Mouse (Mus musculus) CH12.LX (cell line): Measurements from ENCODE around the gene Tmem251. TPM values are rescaled to one million over a fixed set of nuclear protein-coding genes. Genes with fewer than 3 reads are reported as not detected.

Experiments used
- DNase-seq: peaks from one replicate; pipeline ENCODE4 v3.0.0-alpha.2; 2013; ENCODE audit errors: extremely low read depth
- H3K27ac ChIP-seq: 2 replicates; pipeline ENCODE4 v1.5.1; 2012; ENCODE audit warnings: low read depth, mild to moderate bottlenecking, control low read depth, moderate library complexity; ENCODE audit not compliant: insufficient read depth
- H3K27me3 ChIP-seq: replicated peaks from 2 replicates; pipeline ENCODE3; 2012; ENCODE audit warnings: inconsistent platforms
- H3K36me3 ChIP-seq, 2 experiments: replicated peaks in 1 of 2; 2 replicates each; pipeline versions ENCODE3 to v1.6.1; 2012; ENCODE audit warnings: inconsistent platforms in 1 of 2, low read length in 1 of 2, mild to moderate bottlenecking in 1 of 2, mixed read lengths in 1 of 2, moderate library complexity in 1 of 2; ENCODE audit not compliant: control insufficient read depth in 1 of 2, insufficient read depth in 1 of 2
- H3K4me1 ChIP-seq, 2 experiments: 2 replicates each; pipeline ENCODE4 v1.6.1; 2012; ENCODE audit warnings: inconsistent platforms in 1 of 2, moderate library complexity in 1 of 2; ENCODE audit not compliant: insufficient read depth in 2 of 2, control insufficient read depth in 1 of 2
- H3K4me2 ChIP-seq: 2 replicates; pipeline ENCODE4 v1.6.1; 2012; ENCODE audit warnings: low read depth, mild to moderate bottlenecking, control low read depth; ENCODE audit not compliant: poor library complexity, insufficient read depth, severe bottlenecking
- H3K4me3 ChIP-seq, 3 experiments: fragments of 150-350 bp in 1 of 3; sonication (generic) in 1 of 3; replicated peaks in 1 of 3; 2 replicates each; pipeline versions ENCODE3 to v1.5.1; 2011 to 2012; ENCODE audit warnings: low read depth in 2 of 3, low read length in 2 of 3, mild to moderate bottlenecking in 2 of 3, moderate library complexity in 2 of 3, control low read depth in 1 of 3, improper control_type of control experiment in 1 of 3, inconsistent platforms in 1 of 3, mixed read lengths in 1 of 3; ENCODE audit not compliant: poor library complexity in 1 of 3
- H3K79me2 ChIP-seq: replicated peaks from 2 replicates; pipeline ENCODE4 v1.6.1; 2012; ENCODE audit warnings: mild to moderate bottlenecking, moderate library complexity; ENCODE audit not compliant: control insufficient read depth, poor library complexity, insufficient read depth, severe bottlenecking; ENCODE audit errors: extremely low read depth
- H3K9ac ChIP-seq: 2 replicates; pipeline ENCODE4 v1.6.1; 2012; ENCODE audit warnings: low read depth, mild to moderate bottlenecking, control low read depth, moderate library complexity; ENCODE audit not compliant: insufficient read depth
- H3K9me3 ChIP-seq: replicated peaks from 2 replicates; pipeline ENCODE3; 2012; ENCODE audit warnings: low read length, inconsistent platforms, mixed read lengths
- CTCF ChIP-seq, 2 experiments: IDR thresholded peaks in 1 of 2; conservative IDR thresholded peaks in 1 of 2; 2 replicates each; pipeline ENCODE4 v1.5.1; 2011 to 2012; ENCODE audit warnings: low read depth in 2 of 2, low read length in 2 of 2, improper control_type of control experiment in 1 of 2, inconsistent platforms in 1 of 2, mild to moderate bottlenecking in 1 of 2, moderate library complexity in 1 of 2
- EP300 ChIP-seq: IDR thresholded peaks from 2 replicates; pipeline ENCODE4 v1.6.1; 2011; ENCODE audit warnings: low read length, improper control_type of control experiment
- HCFC1 ChIP-seq: IDR thresholded peaks from 2 replicates; pipeline ENCODE4 v1.6.1; 2012; ENCODE audit warnings: low read depth, mild to moderate bottlenecking, inconsistent platforms, low read length, improper control_type of control experiment
- JUND ChIP-seq: conservative IDR thresholded peaks from 2 replicates; pipeline ENCODE4 v1.6.1; 2011; ENCODE audit warnings: low read depth, low read length, improper control_type of control experiment
- MAFK ChIP-seq: IDR thresholded peaks from 2 replicates; pipeline ENCODE4 v1.6.1; 2011; ENCODE audit warnings: low read length, improper control_type of control experiment; ENCODE audit not compliant: insufficient replicate concordance
- NELFE ChIP-seq: IDR thresholded peaks from 2 replicates; pipeline ENCODE4 v1.6.1; 2011; ENCODE audit warnings: low read depth, low read length, improper control_type of control experiment
- POLR2A ChIP-seq: IDR thresholded peaks from 2 replicates; pipeline ENCODE4 v1.6.1; 2011; ENCODE audit warnings: low read depth, mild to moderate bottlenecking, improper control_type of control experiment, low read length
- POLR2AphosphoS2 ChIP-seq: IDR thresholded peaks from 2 replicates; pipeline ENCODE4 v1.6.1; 2011; ENCODE audit warnings: low read depth, low read length, improper control_type of control experiment
- RAD21 ChIP-seq: IDR thresholded peaks from 2 replicates; pipeline ENCODE4 v1.6.1; 2011; ENCODE audit warnings: low read depth, mild to moderate bottlenecking, low read length, improper control_type of control experiment, moderate library complexity
- TCF12 ChIP-seq: IDR thresholded peaks from 2 replicates; pipeline ENCODE4 v1.6.1; 2014; ENCODE audit warnings: low read depth, mild to moderate bottlenecking, inconsistent platforms, low read length, improper control_type of control experiment
- USF2 ChIP-seq: conservative IDR thresholded peaks from 2 replicates; pipeline ENCODE4 v1.6.1; 2011; ENCODE audit warnings: low read depth, low read length, improper control_type of control experiment
- dilution Hi-C: fragments of 300-500 bp; cut with MboI; formaldehyde crosslinking; loops from 2 replicates; pipeline ENCODE4 v1.14.3; 2020; ENCODE audit warnings: low sequenced_read_pairs; ENCODE audit not compliant: extremely low pct_unique_long_range_greater_than_20kb, extremely low pct_ligation_motif_present
- in situ Hi-C: fragments of 300-500 bp; cut with MboI; formaldehyde crosslinking; loops from 3 replicates; pipeline ENCODE4 v1.14.3; 2019; ENCODE audit warnings: low sequenced_read_pairs, low pct_ligation_motif_present, low pct_unique_long_range_greater_than_20kb, mixed read lengths
- polyA plus RNA-seq: library from polyadenylated mRNA; unstranded; fragments of >175 nt; gene quantifications from 2 replicates; pipeline ENCODE4 v1.2.1, GENCODE M21; 2012; ENCODE audit warnings: low read depth; ENCODE audit not compliant: insufficient read length
- total RNA-seq, 2 experiments: library from RNA; depleted of rRNA; stranded (reverse); fragments of 300-350 nt in 1 of 2; fragments of >200 nt in 1 of 2; gene quantifications; 2 replicates each; pipeline ENCODE4 v1.2.3; 2012 to 2014

Gene Tmem251
- total and polyA plus RNA-seq, 3 experiments: 3.9 to 13.9 (median 11.1) TPM

DNA sequence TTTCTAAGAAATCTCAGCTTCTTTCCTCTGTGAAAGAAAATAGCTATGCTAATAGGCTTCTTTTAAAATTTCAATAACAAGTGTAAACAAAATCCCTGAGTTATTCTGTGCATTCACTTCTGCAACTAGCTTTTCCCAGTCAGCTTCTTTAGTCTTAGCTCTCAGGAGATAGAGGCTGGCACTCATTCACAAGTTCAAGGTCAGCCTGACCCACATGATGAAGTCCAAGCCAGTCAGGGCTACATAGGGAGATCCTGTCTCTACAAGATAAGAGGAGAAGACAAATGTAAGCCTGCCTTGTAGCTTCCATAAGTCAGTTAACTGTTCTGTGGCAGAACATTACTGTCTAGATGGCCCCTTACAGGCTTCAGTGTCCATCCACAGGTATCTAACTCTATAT lies 20.1 kb downstream of the Tmem251 start:
- Histone ChIP-seq H3K9ac (no peak overlapping the region), H3K4me1 (peaks cover 6 to 60% of the 10 kb centered on the region in 2 experiments; a peak in 3 of 4 replicates), H3K4me2 (no peak overlapping the region), H3K27ac (no peak overlapping the region), H3K27me3 (no peaks in the 10 kb centered on the region), H3K79me2 (peaks cover 28% of the 10 kb centered on the region), H3K4me3 (no peak overlapping the region), H3K36me3 (peaks cover 31 to 63% of the 10 kb centered on the region in 2 experiments), H3K9me3 (no peaks in the 10 kb centered on the region)
- no peak for DNase-seq
- in situ Hi-C loops (no loop called here), dilution Hi-C loops (no loop called here)
- TF ChIP-seq HCFC1 (no peak), EP300 (no peak)
- TF ChIP-seq, all 38 proteins: peak for 0

DNA sequence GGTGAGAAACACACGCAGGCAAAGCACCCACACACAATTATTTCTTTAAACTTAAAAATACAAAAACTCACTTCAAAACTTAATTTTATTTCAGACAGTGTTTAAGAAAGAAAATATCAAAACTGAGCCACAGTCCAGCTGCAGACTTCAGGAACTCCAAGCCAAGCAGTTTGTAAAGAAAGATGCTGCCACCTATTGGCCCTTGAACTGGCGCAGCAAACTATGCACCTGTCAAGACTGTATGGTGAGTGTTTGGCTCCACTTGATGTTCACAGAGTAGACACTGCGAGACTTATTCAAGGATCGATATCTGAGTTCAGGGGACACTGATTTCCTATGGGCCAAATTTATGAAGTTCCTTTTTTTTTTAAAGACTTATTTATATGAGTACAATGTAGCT lies 25.4 kb downstream of the Tmem251 start:
- H3K36me3 ChIP-seq: peaks cover 63 to 92% of the 10 kb centered on the region in 2 experiments
- H3K4me3 ChIP-seq: no peak overlapping the region
- in situ Hi-C loops (no loop called here), dilution Hi-C loops (no loop called here)
- H3K9ac ChIP-seq: no peak overlapping the region
- DNase-seq: no peak
- no peaks in the 10 kb centered on the region for H3K27me3 ChIP-seq
- no peak overlapping the region for H3K4me2 ChIP-seq
- H3K27ac ChIP-seq: no peak overlapping the region
- no peaks in the 10 kb centered on the region; the same call in 1 of the 2 replicates for H3K79me2 ChIP-seq
- no peak for TF ChIP-seq USF2
- TF ChIP-seq CTCF (conservative IDR thresholded peaks at IDR 0.05 in 1 of 2, IDR thresholded peaks at IDR 0.05 in 1 of 2; ENCODE audit: low read depth in 2 of 2, low read length in 2 of 2): peak in 1 of 2 experiments; percentile 60; a peak in 2 of 4 replicates
- peak; percentile 57 for TF ChIP-seq RAD21
- no peak for TF ChIP-seq POLR2A
- peaks cover 2% of the 10 kb centered on the region for H3K9me3 ChIP-seq
- peaks cover 2 to 25% of the 10 kb centered on the region in 2 experiments; a peak in 3 of 4 replicates for H3K4me1 ChIP-seq

DNA sequence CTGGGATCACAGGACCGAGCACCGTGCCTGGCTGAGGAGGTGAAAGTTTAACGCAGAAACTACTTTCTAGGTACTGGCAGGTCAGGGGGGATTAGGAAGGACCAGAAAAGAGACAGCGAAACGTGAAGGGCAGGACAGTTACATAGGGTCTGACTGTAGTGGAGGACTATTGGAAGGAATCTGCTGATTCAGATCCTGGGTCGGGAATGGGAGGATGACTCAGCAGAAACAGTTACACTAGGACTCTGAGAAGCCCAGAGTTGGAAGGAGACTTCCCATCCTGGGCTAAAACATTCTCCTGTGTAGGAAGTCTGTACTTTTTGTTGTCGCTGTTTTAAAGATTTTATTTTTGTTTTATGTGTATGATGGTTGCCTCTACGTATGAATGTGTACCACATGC lies 28.0 kb downstream of the Tmem251 start:
- no peak overlapping the region for H3K9ac ChIP-seq

More for the DNA sequence above, 28.0 kb downstream of the Tmem251 start:
- H3K27ac ChIP-seq: no peak overlapping the region
- in situ Hi-C loops: no loop called here
- no peak overlapping the region for H3K4me3 ChIP-seq
- H3K36me3 ChIP-seq: peaks cover 74 to 94% of the 10 kb centered on the region in 2 experiments
- H3K4me2 ChIP-seq: no peak overlapping the region
- TF ChIP-seq NELFE (no peak), TCF12 (no peak), POLR2AphosphoS2 (no peak), JUND (no peak), MAFK (peak; percentile 21; the same call in 1 of the 2 replicates)
- TF ChIP-seq, all 38 proteins: peak for 1
- H3K79me2 ChIP-seq: no peaks in the 10 kb centered on the region
- dilution Hi-C loops: no loop called here
- H3K27me3 ChIP-seq: no peaks in the 10 kb centered on the region
- peaks cover 2% of the 10 kb centered on the region for H3K9me3 ChIP-seq
- peaks cover 0 to 3% of the 10 kb centered on the region in 2 experiments; a peak in 1 of 4 replicates for H3K4me1 ChIP-seq
- no peak for DNase-seq
